Mouse (Mus musculus) gastrocnemius, adult 2 months (tissue): ENCODE results near the gene Hephl1. TPM values are rescaled to one million over a fixed set of nuclear protein-coding genes. Genes with fewer than 3 reads are reported as not detected.

Source experiments
- DNase-seq: peaks from one replicate; pipeline ENCODE4 v3.0.0; 2022
- H3K27ac ChIP-seq: fragments of 200-600 bp; 2 replicates; pipeline ENCODE4 v1.8.1; 2022; ENCODE audit warnings: mild to moderate bottlenecking
- H3K4me3 ChIP-seq: fragments of 200-600 bp; 2 replicates; pipeline ENCODE4 v1.8.1; 2022; ENCODE audit warnings: mild to moderate bottlenecking, moderate library complexity
- CTCF ChIP-seq: fragments of 200-600 bp; IDR thresholded peaks from 2 replicates; pipeline ENCODE4 v1.8.1; 2022; ENCODE audit warnings: antibody characterized with exemption, mild to moderate bottlenecking, moderate library complexity
- intact Hi-C: fragments of 180-260 bp; cut with DNase I; formaldehyde crosslinking; loops from one replicate; pipeline ENCODE4 v1.15.1; 2025
- long read RNA-seq, 2 experiments: library from polyadenylated mRNA; stranded (forward); transcript quantifications; one replicate each; pipeline ENCODE4 v2.0.0; 2021
- total RNA-seq, 2 experiments: library from RNA; stranded (reverse); gene quantifications; 2 replicates each; pipeline ENCODE4 v1.2.3; 2021

Hephl1 gene
- total RNA-seq: 1 to 10 TPM in 1 of 2 experiments, under 1 TPM in 1; 0.36 to 1.1 TPM
- long read RNA-seq, experiment 1, partial matches to known transcripts: 0 of 1 reads
- long read RNA-seq, experiment 1, other reads (novel, unspliced or antisense): 1 of 1 reads
- long read RNA-seq, experiment 2: 0 reads

- no peak for TF ChIP-seq CTCF
- H3K4me3 ChIP-seq: no peak within 1 kb of the TSS
- no peak within 1 kb of the TSS for H3K27ac ChIP-seq
- intact Hi-C loops: no loop called here
- no peak for DNase-seq
These were observed at the start of gene Hephl1 for GRCm38 (mm10) chr9:15112008-15112407. Gene Hephl1, minus strand, starts transcription at chr9:15112108.

- TF ChIP-seq CTCF: no peak
- H3K27ac ChIP-seq: no peak overlapping the region
- DNase-seq: no peak
- no peak overlapping the region for H3K4me3 ChIP-seq
- intact Hi-C loops: no loop called here
These were observed 37.5 kb upstream of the Hephl1 start for GRCm38 (mm10) chr9:15149246-15149926.

DNA sequence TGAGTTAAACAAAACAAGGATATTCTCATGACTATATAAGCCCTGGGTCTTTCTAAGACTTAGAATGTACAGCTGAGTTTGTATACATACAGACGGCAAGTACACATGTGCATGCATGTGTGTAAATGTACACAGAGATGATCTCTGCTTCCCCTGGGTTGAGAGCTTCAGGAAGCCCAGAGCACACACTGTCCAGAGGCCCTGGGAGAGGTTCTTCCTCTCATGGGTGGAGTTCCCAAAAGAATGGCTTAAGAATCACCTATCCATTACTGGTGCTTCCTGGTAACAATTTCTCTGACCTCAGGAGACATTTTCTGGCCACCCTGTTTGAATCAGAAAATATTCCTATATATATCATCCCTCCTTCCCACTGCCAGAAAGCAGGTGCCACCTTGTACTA lies 28.6 kb upstream of the Hephl1 start:
- no peak for TF ChIP-seq CTCF
- no peak for DNase-seq
- Histone ChIP-seq H3K27ac (no peak overlapping the region), H3K4me3 (no peak overlapping the region)
- intact Hi-C loops: no loop called here

DNA sequence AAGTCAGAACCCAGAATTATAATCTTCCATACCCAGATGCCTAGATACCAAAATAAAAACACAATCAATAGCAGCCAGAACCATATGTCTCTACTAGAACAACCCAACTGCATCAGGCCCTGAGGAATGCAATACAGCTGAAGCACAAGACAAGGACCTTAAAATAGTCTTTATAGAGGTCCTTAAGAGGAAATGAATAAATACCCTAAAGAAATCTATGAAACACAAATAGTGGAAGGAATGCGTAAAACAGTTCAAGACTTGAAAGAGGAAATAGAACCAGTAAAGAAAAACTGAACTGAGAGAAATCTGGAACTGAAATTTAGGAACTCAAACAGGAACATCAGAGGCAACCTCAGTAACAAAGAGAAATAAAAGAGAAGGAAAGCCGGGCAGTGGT lies 14.0 kb upstream of the Hephl1 start:
- no peak for TF ChIP-seq CTCF
- DNase-seq: no peak
- intact Hi-C loops: no loop called here
- no peak overlapping the region for H3K4me3 ChIP-seq
- no peak overlapping the region for H3K27ac ChIP-seq

DNA sequence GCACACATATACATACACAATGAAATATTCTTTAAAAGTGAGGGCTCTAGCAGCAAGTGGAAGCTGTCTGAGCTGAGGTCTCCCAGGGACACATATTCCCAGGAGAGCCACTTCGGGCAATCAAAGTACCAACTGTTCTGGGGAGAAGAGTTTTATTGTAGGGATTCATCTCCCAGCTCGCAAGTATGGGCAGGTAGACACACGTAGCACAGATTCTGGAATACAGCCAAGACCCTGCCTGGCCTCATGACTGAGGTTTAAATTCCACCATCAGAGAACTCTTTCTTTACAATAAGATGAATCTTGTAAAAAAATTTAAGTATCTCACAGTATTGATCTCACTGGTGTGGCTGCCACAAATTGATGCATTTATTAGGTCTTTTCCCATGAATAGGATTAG lies 10.5 kb upstream of the Hephl1 start:
- intact Hi-C loops: no loop called here
- H3K27ac ChIP-seq: no peak overlapping the region
- no peak for DNase-seq
- no peak overlapping the region for H3K4me3 ChIP-seq
- TF ChIP-seq CTCF: no peak

GRCm38 (mm10) chr9:15120841-15121358 lies 9.0 kb upstream of the Hephl1 start:
- intact Hi-C loops: loop anchor here (1.0 kb wide), 1 partner anchor 94 kb away; no protein-coding TSS in a partner anchor
- no peak overlapping the region for H3K4me3 ChIP-seq
- peak; percentile 45 for TF ChIP-seq CTCF
- DNase-seq: no peak
- no peak overlapping the region for H3K27ac ChIP-seq

DNA sequence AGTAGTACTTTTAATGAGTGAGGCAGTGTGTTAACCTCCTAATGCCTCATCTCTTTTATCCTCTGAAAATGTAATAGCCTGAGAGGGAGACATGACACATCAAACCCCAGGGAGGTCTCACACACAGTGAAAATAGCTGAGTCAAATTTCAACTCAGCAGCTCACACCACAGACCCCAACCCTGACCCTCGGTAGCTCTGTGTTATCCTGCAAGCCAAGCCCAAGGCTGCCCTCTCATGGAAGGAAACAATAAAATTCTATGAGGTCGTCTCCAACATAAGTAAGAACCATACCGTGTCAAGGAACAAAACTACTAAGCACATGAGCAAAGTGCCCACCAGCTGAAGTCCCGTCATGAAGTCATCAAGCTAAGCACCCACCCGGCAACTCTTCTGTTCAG lies 8.3 kb upstream of the Hephl1 start:
- Histone ChIP-seq H3K4me3 (no peak overlapping the region), H3K27ac (no peak overlapping the region)
- TF ChIP-seq CTCF: no peak
- intact Hi-C loops: no loop called here
- no peak for DNase-seq

DNA sequence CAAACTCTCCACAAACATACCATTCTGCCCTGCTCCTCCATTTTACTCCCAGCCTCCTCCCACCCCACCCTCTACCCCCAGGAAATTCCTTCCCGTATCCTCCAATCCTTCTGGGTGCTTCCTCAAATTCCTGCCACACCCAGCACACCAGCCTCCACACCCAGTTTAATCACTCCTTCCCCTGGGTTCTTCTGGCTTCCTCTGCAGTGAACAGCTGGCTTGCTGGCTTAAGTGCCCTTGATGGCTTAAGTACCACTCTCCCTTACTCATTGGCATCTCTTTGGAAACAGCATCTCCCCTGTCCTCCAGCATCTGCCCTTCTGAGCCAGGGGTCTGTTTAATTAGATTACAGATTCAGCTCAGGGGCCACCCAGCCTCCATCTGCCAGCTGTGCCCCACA lies 7.6 kb upstream of the Hephl1 start:
- H3K27ac ChIP-seq: no peak overlapping the region
- DNase-seq: no peak
- intact Hi-C loops: no loop called here
- no peak for TF ChIP-seq CTCF
- H3K4me3 ChIP-seq: no peak overlapping the region

GRCm38 (mm10) chr9:15116165-15116564 lies 4.3 kb upstream of the Hephl1 start:
- intact Hi-C loops: no loop called here
- TF ChIP-seq CTCF: no peak
- no peak overlapping the region for H3K4me3 ChIP-seq
- no peak for DNase-seq
- H3K27ac ChIP-seq: no peak overlapping the region

- intact Hi-C loops: no loop called here
- DNase-seq: no peak
- Histone ChIP-seq H3K4me3 (no peak overlapping the region), H3K27ac (no peak overlapping the region)
- TF ChIP-seq CTCF: no peak
These were observed 2.2 kb upstream of the Hephl1 start for GRCm38 (mm10) chr9:15114102-15114501.

- no peak for DNase-seq
- no peak for TF ChIP-seq CTCF
- H3K27ac ChIP-seq: no peak overlapping the region
- intact Hi-C loops: no loop called here
- H3K4me3 ChIP-seq: no peak overlapping the region
These were observed 3.8 kb downstream of the Hephl1 start for GRCm38 (mm10) chr9:15108101-15108500.

DNA sequence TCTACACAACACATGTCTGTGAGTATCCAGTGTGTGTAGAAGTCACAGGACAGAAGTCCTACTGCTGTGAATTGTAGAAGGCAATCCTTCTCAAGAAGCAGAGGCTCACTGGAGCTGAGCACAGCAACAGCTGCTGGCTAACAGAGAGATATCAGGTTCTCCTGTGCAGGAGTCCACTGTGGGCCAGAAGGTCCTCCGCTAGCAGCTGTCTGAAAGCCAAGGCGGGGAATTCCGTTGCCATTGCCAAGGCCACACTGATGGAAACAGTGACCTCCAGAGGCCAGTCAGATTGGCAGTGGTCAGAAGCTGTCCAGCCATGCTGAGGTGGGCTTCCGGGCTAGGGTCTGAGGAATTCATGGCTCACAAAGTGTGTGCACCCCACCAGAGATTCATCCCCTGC lies 6.8 kb downstream of the Hephl1 start:
- peak; percentile 55 for TF ChIP-seq CTCF
- DNase-seq: peak; percentile 80
- Histone ChIP-seq H3K27ac (peak overlapping the region; percentile 50), H3K4me3 (no peak overlapping the region)
- intact Hi-C loops: loop anchor here (1.0 kb wide), 1 partner anchor 76 kb away; no protein-coding TSS in a partner anchor

DNA sequence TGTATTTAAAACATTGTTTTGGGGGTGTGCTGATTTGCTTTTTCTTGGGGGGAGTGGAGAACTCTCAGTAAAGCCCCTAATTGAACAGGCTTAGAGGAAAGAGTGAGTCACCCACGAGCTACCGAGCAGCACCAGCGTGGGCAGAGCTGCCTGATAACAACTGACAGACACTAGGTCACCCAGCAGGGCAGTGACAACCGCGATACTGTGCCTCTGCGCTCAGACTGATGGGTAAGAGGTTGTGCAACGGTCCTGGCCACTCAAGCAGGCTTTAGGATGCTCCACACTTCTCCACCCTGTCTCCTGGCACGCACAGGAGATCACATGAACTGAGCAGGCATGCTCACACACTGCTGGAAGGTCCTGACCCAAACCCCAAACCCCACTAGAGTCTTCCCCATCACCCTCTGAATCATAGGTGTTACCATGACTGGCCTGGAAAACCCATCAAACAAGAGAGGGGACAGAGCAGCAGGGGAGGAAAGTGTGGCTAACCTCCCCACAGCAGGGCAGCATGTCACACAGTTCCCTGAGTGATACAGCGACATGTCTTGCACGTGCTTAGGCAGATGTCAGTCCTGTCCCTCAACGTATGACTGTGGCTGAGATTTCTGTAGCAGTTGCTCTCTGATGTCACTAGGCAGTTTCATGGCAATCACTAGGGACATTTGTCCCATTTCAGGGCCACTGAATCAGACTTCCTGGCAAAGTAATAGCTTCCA lies 8.2 kb downstream of the Hephl1 start:
- intact Hi-C loops: loop anchor here (5.0 kb wide), 1 partner anchor 46 kb away; no protein-coding TSS in a partner anchor
- no peak for DNase-seq
- TF ChIP-seq CTCF: no peak
- Histone ChIP-seq H3K4me3 (no peak overlapping the region), H3K27ac (peak overlapping the region; percentile 50; the same call in 1 of the 2 replicates)
